Mouse (Mus musculus): ENCODE results near the gene Tfb2m.

Tfb2m gene

DNA sequence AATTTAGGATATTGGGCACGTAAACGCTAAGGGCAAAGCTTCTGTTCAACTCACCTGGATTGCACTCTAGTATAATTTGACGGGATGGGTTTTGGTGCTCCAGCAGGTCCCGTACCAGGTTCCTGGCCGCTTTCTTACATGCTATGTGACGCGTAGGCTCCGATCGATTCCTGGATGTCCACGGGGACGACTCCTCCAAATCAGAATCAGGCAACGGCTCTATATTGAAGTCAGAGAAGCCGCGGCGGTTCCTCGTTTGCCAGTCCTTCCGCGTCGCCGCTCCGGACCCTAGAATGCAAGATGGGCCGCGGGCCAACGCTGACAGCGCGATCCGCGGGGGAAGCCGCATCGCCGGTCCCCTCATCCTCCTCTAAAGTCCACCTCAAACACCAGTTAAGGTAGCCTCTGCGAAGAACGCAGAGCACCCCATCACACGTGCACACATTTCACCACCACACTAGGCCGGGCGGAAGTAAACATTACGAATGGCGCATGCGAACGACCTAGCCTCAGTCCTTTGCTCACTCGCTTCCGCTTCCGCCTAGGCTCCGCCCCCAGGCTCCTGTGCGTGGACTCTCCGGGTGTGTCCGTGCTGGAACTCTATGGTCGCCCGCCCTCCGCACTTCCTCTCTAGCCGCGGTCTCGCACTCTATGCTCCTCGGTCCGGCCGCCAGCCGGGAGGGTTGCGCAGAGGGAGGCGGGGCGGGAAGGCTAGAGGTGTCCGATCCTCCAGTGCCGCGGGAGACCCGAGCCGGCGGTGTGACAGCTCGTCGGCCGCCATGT, at the start of gene Tfb2m, which contains the start of gene Cnst:
Gene Tfb2m (minus strand): TSS at position 500 of the 783 bp plus-strand sequence.
Gene Cnst (plus strand): TSS at position 603 of the 783 bp plus-strand sequence.
- DNase-seq (ENCODE audit: low spot score): peak; percentile 94

DNA sequence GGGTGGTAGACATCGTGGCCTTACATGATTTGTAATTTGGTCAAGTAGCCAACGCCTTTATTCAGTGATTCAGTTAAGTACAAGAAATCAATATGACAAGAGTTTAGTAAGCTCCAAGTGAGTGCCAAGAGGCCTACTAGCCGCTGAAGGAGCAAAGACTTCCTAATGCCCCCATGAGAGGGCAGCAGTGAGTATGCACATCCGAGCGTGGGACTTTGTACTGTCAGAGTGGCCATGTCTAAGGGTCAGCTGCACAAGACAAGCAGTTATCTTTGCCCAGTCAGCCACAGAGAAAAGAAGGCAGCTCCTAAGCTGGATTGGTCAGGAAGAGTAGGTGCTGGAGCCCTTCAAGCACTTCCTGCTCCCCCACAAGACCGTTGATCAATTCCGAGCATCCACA, 46.9 kb upstream of the Tfb2m start:
- no peak for DNase-seq (ENCODE audit: low spot score)

DNA sequence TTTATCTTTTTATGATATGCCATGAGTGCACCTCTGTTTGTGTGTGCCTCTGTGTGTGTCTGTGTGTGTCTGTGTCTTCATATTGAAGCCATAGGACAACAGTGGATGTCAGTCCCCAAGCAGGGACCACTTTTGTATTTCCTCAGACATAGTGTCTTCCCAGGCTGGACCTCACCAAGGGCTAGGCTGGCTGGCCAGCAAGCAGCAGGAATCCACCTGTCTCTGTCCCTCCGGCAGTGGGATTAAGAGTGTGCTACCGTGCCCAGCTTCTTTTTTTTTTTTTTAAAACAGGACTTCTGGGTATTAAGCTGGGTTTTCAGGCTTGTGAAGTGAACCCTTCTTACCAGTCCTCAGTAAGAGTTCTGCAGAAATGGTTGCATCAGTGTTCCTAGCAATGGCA, 46.1 kb upstream of the Tfb2m start:
- DNase-seq (ENCODE audit: low spot score): no peak

- DNase-seq (ENCODE audit: low spot score): no peak
These were observed 45.6 kb upstream of the Tfb2m start for GRCm38 (mm10) chr1:179591639-179592038.

DNA sequence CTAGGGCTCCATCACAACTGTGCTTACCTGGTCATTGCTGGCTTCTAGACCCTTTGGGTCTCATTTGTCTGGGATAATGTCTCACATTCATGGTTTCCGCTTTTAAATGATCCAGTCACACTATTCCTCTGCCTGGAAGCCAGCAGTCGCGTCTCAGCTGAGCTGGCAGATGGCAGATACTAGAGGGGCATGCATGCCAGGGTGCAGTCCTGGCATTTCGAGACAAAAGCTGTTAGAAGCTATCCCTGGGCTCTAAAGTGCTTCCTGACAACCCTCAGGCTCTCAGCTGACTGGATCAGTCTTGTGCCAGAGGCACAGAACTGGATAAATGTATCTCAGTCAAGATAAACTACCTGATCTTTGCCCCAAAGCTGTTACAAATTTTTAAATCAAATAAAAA, 42.2 kb upstream of the Tfb2m start:
- no peak for DNase-seq (ENCODE audit: low spot score)

GRCm38 (mm10) chr1:179586430-179587095, 40.5 kb upstream of the Tfb2m start:
- no peak for DNase-seq (ENCODE audit: low spot score)

DNA sequence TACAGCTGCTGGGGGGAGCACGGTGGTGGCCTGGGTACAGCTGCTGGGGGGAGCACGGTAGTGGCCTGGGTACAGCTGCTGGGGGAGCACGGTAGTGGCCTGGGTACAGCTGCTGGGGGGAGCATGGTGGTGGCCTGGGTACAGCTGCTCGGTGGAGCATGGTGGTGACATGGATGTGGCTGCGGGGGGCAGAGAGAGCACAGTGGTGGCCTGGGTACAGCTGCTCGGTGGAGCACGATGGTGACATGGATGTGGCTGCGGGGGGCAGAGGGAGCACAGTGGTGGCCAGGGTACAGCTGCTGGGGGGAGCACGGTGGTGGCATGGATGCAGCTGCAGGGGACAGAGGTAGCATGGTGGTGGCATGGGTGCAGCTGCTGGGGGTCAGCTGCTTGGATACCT, 39.6 kb upstream of the Tfb2m start:
- DNase-seq (ENCODE audit: low spot score): no peak

GRCm38 (mm10) chr1:179584220-179584619, 38.2 kb upstream of the Tfb2m start:
- DNase-seq (ENCODE audit: low spot score): no peak

DNA sequence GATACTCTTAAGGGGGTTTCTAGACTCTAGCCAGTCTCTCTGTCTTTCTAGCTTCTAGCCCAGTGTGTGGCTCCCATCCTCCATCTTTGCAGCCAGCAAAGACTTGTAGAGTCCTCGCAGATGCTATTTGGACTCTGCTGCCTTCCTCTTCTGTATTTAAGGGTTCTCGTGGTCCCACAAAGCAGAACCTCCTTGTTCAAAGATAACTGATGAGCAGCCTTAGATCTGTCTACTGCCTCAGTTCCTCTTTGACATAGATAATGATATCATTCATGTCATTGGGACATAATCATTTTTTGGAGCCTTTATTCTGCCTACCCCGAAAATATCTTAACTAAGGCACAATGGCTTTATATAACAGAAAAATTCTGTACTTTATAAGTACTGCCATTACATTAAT, 37.0 kb upstream of the Tfb2m start:
- no peak for DNase-seq (ENCODE audit: low spot score)

- DNase-seq (ENCODE audit: low spot score): no peak
These were observed 36.0 kb upstream of the Tfb2m start for GRCm38 (mm10) chr1:179582021-179582433.

DNA sequence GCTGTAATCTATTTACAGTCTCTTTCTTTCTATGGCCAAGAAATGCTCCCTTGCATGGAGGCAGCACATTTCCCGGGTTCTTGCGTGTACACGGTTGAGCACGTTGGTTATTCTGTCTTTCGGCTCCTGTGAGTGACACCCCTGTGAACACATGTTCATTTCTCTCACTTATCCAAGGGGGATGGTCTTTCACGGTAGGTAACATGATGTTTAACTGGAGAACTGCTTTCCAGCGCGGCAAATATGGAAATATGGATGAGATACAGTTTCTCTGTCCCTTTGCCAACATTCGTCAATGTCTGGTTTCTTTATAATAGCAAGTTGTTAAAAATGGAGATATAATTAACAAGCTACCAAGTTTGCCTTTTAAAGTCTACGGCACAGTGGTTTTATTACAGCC, 35.4 kb upstream of the Tfb2m start:
- no peak for DNase-seq (ENCODE audit: low spot score)

GRCm38 (mm10) chr1:179580200-179580599, 34.1 kb upstream of the Tfb2m start:
- DNase-seq (ENCODE audit: low spot score): no peak

DNA sequence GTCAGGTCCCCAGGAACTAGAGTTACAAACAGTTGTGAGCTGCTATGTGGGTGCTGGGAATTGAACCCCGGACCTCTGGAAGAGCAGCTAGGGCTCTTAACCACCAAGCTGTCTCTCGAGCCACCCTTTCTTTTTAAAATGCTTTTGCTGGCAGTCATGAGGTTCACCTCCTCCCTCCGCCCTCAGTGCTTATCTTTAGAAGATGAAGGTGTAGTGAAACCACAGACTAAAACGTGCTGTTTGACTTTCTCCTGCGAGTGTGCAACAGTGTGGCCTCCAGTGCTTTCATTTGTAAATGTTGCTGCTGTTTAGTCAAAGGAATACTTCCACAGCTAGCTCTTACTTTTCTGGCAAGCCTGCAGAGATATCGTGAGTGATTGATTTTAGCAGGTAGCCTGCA, 32.6 kb upstream of the Tfb2m start:
- no peak for DNase-seq (ENCODE audit: low spot score)

DNA sequence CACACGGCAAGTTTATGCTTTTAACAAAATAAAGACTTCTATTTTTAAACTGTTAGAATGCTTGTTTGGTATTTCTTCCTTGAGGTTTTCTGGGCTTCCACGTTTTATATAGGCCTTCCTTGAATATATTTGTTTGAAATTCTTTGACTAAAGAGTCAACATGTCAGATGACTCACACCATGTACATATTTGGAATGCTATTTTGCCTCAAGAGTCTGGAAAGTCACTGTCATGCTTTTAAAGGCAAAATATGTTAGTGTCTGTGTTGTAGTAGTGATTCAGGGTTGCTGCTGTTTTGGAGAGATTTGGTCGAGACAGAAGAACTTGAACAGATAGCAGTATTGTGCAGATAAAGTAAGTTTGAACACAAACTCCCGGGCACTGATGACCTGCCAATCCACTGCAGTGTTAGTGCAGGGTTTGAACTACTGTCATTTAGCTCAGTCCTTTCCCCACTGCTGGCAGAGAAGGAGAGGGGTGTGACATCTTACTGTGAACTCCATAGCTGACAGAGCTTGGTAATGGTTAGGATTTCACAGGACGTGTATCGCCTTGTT, 27.7 kb upstream of the Tfb2m start:
- DNase-seq (ENCODE audit: low spot score): no peak

DNA sequence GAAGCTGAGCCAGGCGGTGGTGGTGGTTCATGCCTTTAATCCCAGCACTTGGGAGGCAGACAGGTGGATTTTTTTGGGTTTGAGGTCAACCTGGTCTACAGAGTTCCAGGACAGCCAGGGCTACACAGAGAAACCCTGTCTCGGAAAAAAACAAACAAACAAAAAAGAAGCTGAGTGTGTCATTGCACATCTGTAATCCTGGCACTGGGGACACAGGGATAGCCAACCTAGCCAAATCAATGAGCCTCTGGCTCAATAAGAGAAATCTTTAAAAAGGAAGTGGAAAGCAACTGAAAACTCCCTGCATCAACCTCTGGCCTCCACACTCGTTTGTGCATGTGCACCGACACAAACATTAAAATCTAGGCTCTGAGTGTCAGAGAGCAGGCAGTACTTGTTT, 25.6 kb upstream of the Tfb2m start:
- no peak for DNase-seq (ENCODE audit: low spot score)

GRCm38 (mm10) chr1:179570482-179570881, 24.4 kb upstream of the Tfb2m start:
- DNase-seq (ENCODE audit: low spot score): no peak

GRCm38 (mm10) chr1:179568690-179569398, 22.8 kb upstream of the Tfb2m start:
- DNase-seq (ENCODE audit: low spot score): no peak

DNA sequence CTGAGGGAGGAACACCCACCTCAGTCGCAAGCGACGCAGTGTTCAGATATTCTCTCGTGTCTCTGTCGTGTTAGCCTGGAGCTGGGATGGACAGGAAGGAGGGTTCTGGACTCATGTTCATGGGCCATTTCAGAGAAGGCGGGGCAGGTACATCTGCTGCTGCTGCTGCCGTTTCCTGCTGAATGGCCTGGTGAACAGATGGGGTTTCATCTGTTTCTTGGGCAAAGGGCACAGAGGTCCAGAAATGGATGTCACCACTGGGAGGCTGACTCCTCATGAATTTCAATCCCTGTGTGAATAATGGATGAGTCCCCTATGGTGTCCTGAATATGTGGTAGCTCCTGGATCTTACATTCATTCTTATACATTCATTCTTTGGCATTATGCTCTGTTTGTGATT, 21.5 kb upstream of the Tfb2m start:
- DNase-seq (ENCODE audit: low spot score): no peak

DNA sequence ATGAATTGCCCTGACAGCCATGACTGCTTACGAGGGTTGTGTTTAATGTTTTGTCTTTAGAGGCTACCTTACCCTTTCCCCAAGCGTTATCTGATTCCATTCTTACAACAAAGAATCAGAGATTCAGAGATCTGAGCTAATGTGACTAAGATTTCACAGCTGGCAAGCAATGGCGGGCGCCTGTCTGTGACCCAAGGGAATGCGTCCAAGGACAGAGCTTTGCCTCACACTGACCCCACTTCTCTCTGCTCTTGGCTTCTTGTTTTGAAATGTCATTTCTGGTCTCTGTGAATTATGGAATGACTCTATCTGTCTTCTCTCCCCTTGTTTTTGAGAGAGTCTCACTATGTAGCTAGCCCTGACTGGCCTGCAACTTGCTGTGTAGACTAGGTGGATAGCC, 17.9 kb upstream of the Tfb2m start:
- DNase-seq (ENCODE audit: low spot score): no peak

DNA sequence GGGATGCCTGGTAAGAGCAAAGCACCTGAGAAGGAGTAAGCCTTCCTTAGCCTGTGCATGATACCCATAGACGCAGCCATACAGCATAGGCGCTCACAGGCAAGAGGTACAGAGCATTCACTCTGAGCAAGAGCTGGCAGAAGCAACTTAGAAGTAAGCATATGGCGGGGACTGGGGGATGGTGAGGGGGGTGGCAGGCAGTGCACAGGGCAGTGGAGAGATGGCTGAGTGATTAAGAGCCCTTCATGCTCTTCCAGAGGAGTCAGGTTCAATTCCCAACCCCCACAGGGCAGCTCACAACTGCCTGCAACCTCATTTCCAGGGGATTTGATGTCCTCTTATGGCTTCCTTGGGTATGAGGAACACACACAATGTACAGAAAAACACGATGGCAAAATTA, 17.1 kb upstream of the Tfb2m start:
- no peak for DNase-seq (ENCODE audit: low spot score)

GRCm38 (mm10) chr1:179560845-179561430, 14.9 kb upstream of the Tfb2m start:
- no peak for DNase-seq (ENCODE audit: low spot score)

- DNase-seq (ENCODE audit: low spot score): no peak
These were observed 13.6 kb upstream of the Tfb2m start for GRCm38 (mm10) chr1:179559446-179560194.

All from ovary, postnatal 10 days (tissue).